Comparison of ENCODE assay signal across 8 mouse cellular contexts in genomic region chr8:70329835-70330740, GRCm38 (mm10). TPM values are rescaled to one million over a fixed set of nuclear protein-coding genes. Genes with fewer than 3 reads are reported as not detected.
DNase-seq lines count a peak whose midpoint lies in the region; ATAC-seq and TF ChIP-seq lines count a peak whose summit lies in the region.

No protein-coding gene starts in this region.

- no peak for ATAC-seq in heart, embryonic 13.5 days (ENCODE audit: extremely low read depth, insufficient number of reproducible peaks, low FRiP score, low TSS enrichment)
- peak; percentile 4 for ATAC-seq in forebrain, postnatal 0 days
- ATAC-seq in midbrain, embryonic 13.5 days = peak; percentile 4

- H3K4me3 ChIP-seq in heart, embryonic 13.5 days = peak overlapping the region; percentile 40
- peak overlapping the region; percentile 37 to 39; a peak in 3 of 4 replicates for H3K4me3 ChIP-seq in ES-E14 (ENCODE audit: insufficient read depth in 1 of 2, low read depth in 1 of 2, low read length in 2 of 2, poor library complexity in 1 of 2, severe bottlenecking in 1 of 2)
- H3K4me3 ChIP-seq in forebrain, postnatal 0 days (ENCODE audit: low read depth, low read length) = no peak overlapping the region
- H3K4me3 ChIP-seq in midbrain, embryonic 13.5 days (replicated peaks) = no peak overlapping the region; the same call in 1 of the 2 replicates

- H3K4me1 ChIP-seq in heart, embryonic 13.5 days = peaks cover 36% of the 10 kb centered on the region
- peaks cover 2 to 14% of the 10 kb centered on the region in 2 experiments; a peak in 2 of 4 replicates for H3K4me1 ChIP-seq in ES-E14 (ENCODE audit: control insufficient read depth in 2 of 2, insufficient read depth in 2 of 2, low read length in 2 of 2, poor library complexity in 1 of 2)
- H3K4me1 ChIP-seq in forebrain, postnatal 0 days (ENCODE audit: insufficient read depth) = peaks cover 9% of the 10 kb centered on the region; the same call in 1 of the 2 replicates
- H3K4me1 ChIP-seq in midbrain, embryonic 13.5 days (replicated peaks) = peaks cover 37% of the 10 kb centered on the region

- peaks cover 22% of the 10 kb centered on the region for H3K27me3 ChIP-seq in heart, embryonic 13.5 days (replicated peaks)
- H3K27me3 ChIP-seq in forebrain, postnatal 0 days (ENCODE audit: insufficient read depth, low read length) = no peaks in the 10 kb centered on the region
- H3K27me3 ChIP-seq in midbrain, embryonic 13.5 days = peaks cover 15% of the 10 kb centered on the region

- H3K27ac ChIP-seq in heart, embryonic 13.5 days (replicated peaks) = no peak overlapping the region
- no peak overlapping the region for H3K27ac ChIP-seq in ES-E14 (ENCODE audit: insufficient read depth, low read depth, low read length, poor library complexity, severe bottlenecking)
- no peak overlapping the region for H3K27ac ChIP-seq in forebrain, postnatal 0 days (ENCODE audit: low read depth, low read length)
- 0 out of 2 replicates have a peak overlapping the region, but pooled peaks have one; percentile 25 for H3K27ac ChIP-seq in midbrain, embryonic 13.5 days

- H3K36me3 ChIP-seq in heart, embryonic 13.5 days = peaks cover 51% of the 10 kb centered on the region
- peaks cover 37% of the 10 kb centered on the region for H3K36me3 ChIP-seq in ES-E14 (ENCODE audit: control insufficient read depth, insufficient read depth, low read length, poor library complexity, severe bottlenecking)
- H3K36me3 ChIP-seq in forebrain, postnatal 0 days (ENCODE audit: insufficient read depth) = peaks cover 82% of the 10 kb centered on the region
- peaks cover 82% of the 10 kb centered on the region for H3K36me3 ChIP-seq in midbrain, embryonic 13.5 days

- H3K9me3 ChIP-seq in heart, embryonic 13.5 days = no peaks in the 10 kb centered on the region
- H3K9me3 ChIP-seq in ES-E14 (ENCODE audit: control insufficient read depth, insufficient read depth, low read depth, low read length) = no peaks in the 10 kb centered on the region
- H3K9me3 ChIP-seq in forebrain, postnatal 0 days (ENCODE audit: low read length) = no peaks in the 10 kb centered on the region
- H3K9me3 ChIP-seq in midbrain, embryonic 13.5 days = no peaks in the 10 kb centered on the region

- H3K9ac ChIP-seq in heart, embryonic 13.5 days = peak overlapping the region; percentile 72
- peak overlapping the region; percentile 15 for H3K9ac ChIP-seq in ES-E14 (ENCODE audit: insufficient read depth, low read depth, low read length, poor library complexity, severe bottlenecking)
- H3K9ac ChIP-seq in forebrain, postnatal 0 days = 0 out of 2 replicates have a peak overlapping the region, but pooled peaks have one; percentile 14
- peak overlapping the region; percentile 48 for H3K9ac ChIP-seq in midbrain, embryonic 13.5 days (replicated peaks)

- 7% methylated on average over 45 of the region's 45 CpGs for WGBS in heart, embryonic 13.5 days
- 15% methylated on average over 45 of the region's 45 CpGs for WGBS in forebrain, postnatal 0 days
- WGBS in midbrain, embryonic 13.5 days = 7% methylated on average over 45 of the region's 45 CpGs

- peak overlapping the region; percentile 66 for H3K4me2 ChIP-seq in heart, embryonic 13.5 days
- H3K4me2 ChIP-seq in forebrain, postnatal 0 days (ENCODE audit: low read depth) = peak overlapping the region; percentile 10; the same call in 1 of the 2 replicates
- H3K4me2 ChIP-seq in midbrain, embryonic 13.5 days (replicated peaks) = peak overlapping the region; percentile 36

- in situ Hi-C loops in ES-E14 (cut with MboI; ENCODE audit: low sequenced_read_pairs in 2 of 2, unreplicated experiment in 2 of 2) = no loop called here

- TF ChIP-seq CTCF in forebrain, postnatal 0 days (IDR thresholded peaks at IDR 0.05; ENCODE audit: low read depth) = no peak

- DNase-seq in heart, postnatal 4 days = no peak
- no peak for DNase-seq in ES-E14 (ENCODE audit: low read depth, low spot score)
- no peak for DNase-seq in forebrain, postnatal 0 days
- no peak for DNase-seq in gastrocnemius, adult 8-10 months (ENCODE audit: low spot score in 2 of 2)
- DNase-seq in natural killer cell, adult 2 months (ENCODE audit: low spot score in 2 of 2) = no peak
- DNase-seq in right cerebral cortex, adult 2 months (ENCODE audit: low spot score in 2 of 2) = no peak

TF ChIP-seq in ES-E14, 5 proteins besides CTCF, POLR2A, EP300 and RAD21:
- TF ChIP-seq HCFC1 (IDR thresholded peaks at IDR 0.05; ENCODE audit: borderline replicate concordance, insufficient read depth, low read length) (no peak), CHD2 (IDR thresholded peaks at IDR 0.05; ENCODE audit: low read depth, low read length) (no peak), ZNF384 (IDR thresholded peaks at IDR 0.05; ENCODE audit: low read depth, low read length) (no peak), MAFK (IDR thresholded peaks at IDR 0.05; ENCODE audit: insufficient read depth, low read depth, low read length) (no peak), ZC3H11A (IDR thresholded peaks at IDR 0.05; ENCODE audit: borderline replicate concordance, low read depth, low read length) (no peak)

RNA-seq across cellular contexts. Expression of gene Gdf1, which starts 0.5 kb away (rescaled TPM):
- polyA plus RNA-seq in heart, embryonic 13.5 days (2015; fragmentation: Nextera tagmentation; extraction: Ambion mirVana) = 0.74 and 0.99 TPM in 2 replicates
- under 1 TPM in 1 of 2 experiments, not detected in 1; 0.60 TPM for total RNA-seq in heart, postnatal 4 days (2021)
- 7.5 and 24.5 TPM in 2 replicates for total RNA-seq in ES-E14 (2012; rRNA removed)
- 8.1 and 9.3 TPM in 2 replicates for total RNA-seq in forebrain, postnatal 0 days (2014; rRNA removed)
- polyA plus RNA-seq in forebrain, postnatal 0 days (2015; fragmentation: Nextera tagmentation; extraction: Ambion mirVana) = 6.2 and 8.0 TPM in 2 replicates
- 3.7 and 6.0 TPM in 2 replicates for polyA plus RNA-seq in midbrain, embryonic 13.5 days (2015; fragmentation: Nextera tagmentation; extraction: Ambion mirVana)
- 1 to 10 TPM in 1 of 4 experiments, under 1 TPM in 1, not detected in 2; 0.75 to 2.7 TPM for total RNA-seq in gastrocnemius, adult 8-10 months (2022)

RNA-seq across cellular contexts. Expression of gene Cers1, which starts 14.5 kb away (rescaled TPM):
- polyA plus RNA-seq in heart, embryonic 13.5 days (2015; fragmentation: Nextera tagmentation; extraction: Ambion mirVana) = 1.9 and 2.6 TPM in 2 replicates
- under 1 TPM; 0.43 to 0.56 TPM for total RNA-seq in heart, postnatal 4 days (2021)
- 1.9 and 4.7 TPM in 2 replicates for total RNA-seq in ES-E14 (2012; rRNA removed)
- total RNA-seq in forebrain, postnatal 0 days (2014; rRNA removed) = 52.5 and 58.4 TPM in 2 replicates
- polyA plus RNA-seq in forebrain, postnatal 0 days (2015; fragmentation: Nextera tagmentation; extraction: Ambion mirVana) = 37.8 and 45.3 TPM in 2 replicates
- 23.7 and 26.2 TPM in 2 replicates for polyA plus RNA-seq in midbrain, embryonic 13.5 days (2015; fragmentation: Nextera tagmentation; extraction: Ambion mirVana)
- 10 to 100 TPM; 16.5 to 25.1 (median 20.2) TPM for total RNA-seq in gastrocnemius, adult 8-10 months (2022)

RNA-seq across cellular contexts. Expression of gene Upf1, which starts 23.0 kb away (rescaled TPM):
- polyA plus RNA-seq in heart, embryonic 13.5 days (2015; fragmentation: Nextera tagmentation; extraction: Ambion mirVana) = 11.3 and 12.2 TPM in 2 replicates
- 10 to 100 TPM; 44.1 to 45.9 TPM for total RNA-seq in heart, postnatal 4 days (2021)
- 54.7 and 57.6 TPM in 2 replicates for total RNA-seq in ES-E14 (2012; rRNA removed)
- 28.1 and 38.7 TPM in 2 replicates for total RNA-seq in forebrain, postnatal 0 days (2014; rRNA removed)
- polyA plus RNA-seq in forebrain, postnatal 0 days (2015; fragmentation: Nextera tagmentation; extraction: Ambion mirVana) = 7.1 and 9.0 TPM in 2 replicates
- polyA plus RNA-seq in midbrain, embryonic 13.5 days (2015; fragmentation: Nextera tagmentation; extraction: Ambion mirVana) = 15.5 and 18.1 TPM in 2 replicates
- total RNA-seq in gastrocnemius, adult 8-10 months (2022) = 10 to 100 TPM; 29.7 to 32.7 (median 30.8) TPM

RNA-seq across cellular contexts. Expression of gene Cope, which starts 27.8 kb away (rescaled TPM):
- 294 and 344 TPM in 2 replicates for polyA plus RNA-seq in heart, embryonic 13.5 days (2015; fragmentation: Nextera tagmentation; extraction: Ambion mirVana)
- total RNA-seq in heart, postnatal 4 days (2021) = 100 to 1,000 TPM; 176 to 179 TPM
- total RNA-seq in ES-E14 (2012; rRNA removed) = 101 and 112 TPM in 2 replicates
- total RNA-seq in forebrain, postnatal 0 days (2014; rRNA removed) = 86.6 and 110 TPM in 2 replicates
- 259 and 296 TPM in 2 replicates for polyA plus RNA-seq in forebrain, postnatal 0 days (2015; fragmentation: Nextera tagmentation; extraction: Ambion mirVana)
- polyA plus RNA-seq in midbrain, embryonic 13.5 days (2015; fragmentation: Nextera tagmentation; extraction: Ambion mirVana) = 273 and 290 TPM in 2 replicates
- 100 to 1,000 TPM; 112 to 126 (median 121) TPM for total RNA-seq in gastrocnemius, adult 8-10 months (2022)

RNA-seq across cellular contexts. Expression of gene Ddx49, which starts 27.8 kb away (rescaled TPM):
- polyA plus RNA-seq in heart, embryonic 13.5 days (2015; fragmentation: Nextera tagmentation; extraction: Ambion mirVana) = 32.6 and 34.1 TPM in 2 replicates
- total RNA-seq in heart, postnatal 4 days (2021) = 10 to 100 TPM; 37.2 to 46.4 TPM
- 71.0 and 73.3 TPM in 2 replicates for total RNA-seq in ES-E14 (2012; rRNA removed)
- total RNA-seq in forebrain, postnatal 0 days (2014; rRNA removed) = 46.6 and 49.3 TPM in 2 replicates
- polyA plus RNA-seq in forebrain, postnatal 0 days (2015; fragmentation: Nextera tagmentation; extraction: Ambion mirVana) = 49.3 and 54.9 TPM in 2 replicates
- polyA plus RNA-seq in midbrain, embryonic 13.5 days (2015; fragmentation: Nextera tagmentation; extraction: Ambion mirVana) = 50.0 and 54.6 TPM in 2 replicates
- 10 to 100 TPM; 25.8 to 35.3 (median 33.9) TPM for total RNA-seq in gastrocnemius, adult 8-10 months (2022)

Comparison
In these comparisons a context has a peak if more than half of its experiments do, and no peak if none do; other contexts are left out.
1. H3K4me2 ChIP-seq: peak in every context shown above with its lines; median percentile 66 in heart, embryonic 13.5 days; 36 in midbrain, embryonic 13.5 days; 10 in forebrain, postnatal 0 days.
2. H3K4me3 ChIP-seq: peak in heart, embryonic 13.5 days (single experiment) and ES-E14 (2 of 2); none in forebrain, postnatal 0 days (single experiment) and midbrain, embryonic 13.5 days (single experiment).
3. H3K9ac ChIP-seq: peak in every context shown above with its lines; median percentile 72 in heart, embryonic 13.5 days; 48 in midbrain, embryonic 13.5 days; 15 in ES-E14; 14 in forebrain, postnatal 0 days.